Mouse (Mus musculus) megakaryocyte progenitor cell, adult 5-6 weeks (primary cell): ENCODE measurements around the gene Tmbim4. TPM values are rescaled to one million over a fixed set of nuclear protein-coding genes. Genes with fewer than 3 reads are reported as not detected.

ENCODE experiments used
- ATAC-seq: replicated peaks from 2 replicates; pipeline ENCODE4 v1.8.0; 2016; ENCODE audit warnings: mild to moderate bottlenecking, moderate TSS enrichment, inconsistent platforms; ENCODE audit not compliant: poor library complexity
- total RNA-seq, 2 experiments: library from RNA; stranded (forward) in 1 of 2; stranded (reverse) in 1 of 2; fragments of 157-497, 149-512 nt in 1 of 2; fragments of 200-1000 nt in 1 of 2; gene quantifications; 2 replicates each; pipeline versions ENCODE4 v1.2.3 to v1.2.4; 2015 to 2017

Tmbim4 gene
- 117 and 123 TPM in 2 replicates for total RNA-seq (2015)
- 114 and 124 TPM in 2 replicates for total RNA-seq (2017)

DNA sequence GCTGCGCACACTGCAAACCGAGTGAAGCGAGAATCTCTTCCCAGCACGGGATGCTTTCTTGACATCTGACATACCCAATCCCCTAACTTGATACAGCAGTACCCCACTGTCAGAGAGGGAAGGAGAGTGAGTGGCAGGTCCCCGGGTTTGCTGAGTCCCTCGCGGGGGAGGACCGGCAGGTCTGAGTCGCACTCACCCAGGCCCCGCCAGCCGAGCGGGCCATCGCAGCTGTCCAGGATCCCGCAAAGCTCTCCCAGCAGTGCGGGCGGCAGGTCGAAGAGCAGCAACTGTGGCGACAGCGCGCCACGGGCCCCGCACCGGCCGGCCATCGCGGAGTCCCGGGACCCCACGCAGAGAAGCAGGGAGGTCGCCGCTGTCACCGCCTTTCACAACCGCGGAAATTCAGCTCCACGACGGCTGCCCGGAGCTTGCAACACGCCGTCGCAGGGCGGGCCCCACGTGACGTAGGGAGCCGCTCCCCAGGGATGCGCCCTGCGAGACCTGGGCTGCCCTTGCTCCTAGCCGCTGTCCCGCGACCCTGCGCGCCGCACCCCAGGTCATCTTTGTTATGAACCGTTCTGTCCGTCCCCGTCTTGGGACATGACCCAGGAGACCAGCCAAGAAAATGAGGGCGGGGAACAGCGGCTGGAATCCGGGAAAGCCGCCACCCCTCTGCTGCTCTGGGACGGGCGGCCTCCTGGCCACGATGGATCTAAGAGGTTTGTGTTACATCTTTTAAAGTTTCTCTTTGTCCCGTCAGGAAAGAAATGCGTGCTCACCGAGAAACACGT lies at the start of gene Tmbim4:
Tmbim4 (plus strand) TSS at position 460 of the 791 bp plus-strand sequence.
- peak; percentile 70 for ATAC-seq

DNA sequence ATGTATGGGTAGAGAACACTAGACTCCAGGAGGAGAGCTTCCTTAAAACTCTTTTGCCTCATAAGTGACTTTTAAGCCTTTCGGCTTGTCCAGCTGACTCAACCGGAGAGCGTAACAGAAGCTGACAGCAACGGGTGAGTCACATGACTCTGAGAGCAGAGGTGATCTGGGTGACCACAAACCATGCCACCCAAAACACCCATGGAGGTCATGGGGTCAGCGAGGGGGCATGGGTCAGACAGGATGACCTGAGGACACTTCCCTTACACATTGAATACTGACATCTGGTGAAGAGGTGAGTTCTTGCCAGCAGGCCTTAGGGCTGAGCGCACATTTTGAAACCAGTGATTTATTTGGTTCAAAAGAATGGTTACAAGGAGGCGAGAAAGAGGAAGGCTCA lies 49.7 kb upstream of the Tmbim4 start:
- no peak for ATAC-seq

DNA sequence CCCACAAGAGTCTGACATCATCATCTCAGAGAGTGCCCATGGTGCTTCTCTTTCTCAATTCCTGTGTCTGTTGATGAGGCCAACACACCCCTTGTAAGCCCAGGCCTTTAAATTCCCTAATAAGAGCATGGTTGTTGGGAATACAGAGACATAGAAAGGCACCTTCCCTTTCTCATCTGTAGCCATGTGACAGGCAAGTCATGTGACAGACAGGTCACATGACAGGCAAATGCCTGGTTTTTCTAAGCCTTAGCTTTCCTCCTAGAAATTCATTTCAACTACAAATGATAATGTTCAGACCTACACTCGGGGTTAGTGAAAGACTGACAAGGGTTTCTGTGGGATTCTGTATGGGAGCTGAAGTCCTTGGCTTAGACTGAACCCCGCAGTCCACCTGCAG lies 47.5 kb upstream of the Tmbim4 start:
- no peak for ATAC-seq

DNA sequence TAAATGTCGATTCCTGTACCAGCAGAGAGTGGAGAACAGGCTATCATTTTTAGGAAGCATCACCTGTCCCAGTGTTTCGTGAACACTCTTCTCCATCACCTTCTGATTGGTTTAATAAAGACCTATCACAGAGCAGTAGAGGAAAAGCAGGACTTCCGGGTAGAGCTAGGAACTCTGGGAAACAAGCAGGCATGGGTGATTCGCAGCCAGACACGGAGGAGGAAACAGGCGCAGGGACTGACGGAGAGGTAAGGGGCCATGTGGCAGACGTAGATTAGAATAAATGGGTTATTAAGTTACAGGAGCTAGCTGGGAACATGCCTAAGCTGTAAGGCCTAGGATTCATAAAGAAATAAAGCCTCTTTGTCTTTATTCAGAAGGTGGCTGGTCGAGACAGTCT lies 40.9 kb upstream of the Tmbim4 start:
- no peak for ATAC-seq

DNA sequence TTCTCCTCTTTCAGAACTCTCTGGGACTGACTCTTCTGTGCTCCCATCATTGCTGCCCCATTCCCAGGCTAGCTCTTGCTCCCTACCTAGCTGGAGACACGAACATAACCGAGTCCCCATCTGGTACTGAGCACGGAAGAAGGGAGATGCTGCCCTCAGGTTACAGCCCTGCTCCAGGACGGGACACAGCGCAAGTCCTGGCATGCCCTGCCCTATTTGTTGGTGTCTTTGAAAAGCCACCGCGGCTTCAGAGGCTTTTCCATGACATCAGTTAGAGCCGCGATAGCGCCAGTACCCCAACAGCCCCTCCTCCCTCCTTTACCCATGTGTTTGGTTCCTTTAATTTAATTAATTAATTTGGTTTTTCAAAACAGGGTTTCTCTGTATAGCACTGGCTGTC lies 38.5 kb upstream of the Tmbim4 start:
- no peak for ATAC-seq

DNA sequence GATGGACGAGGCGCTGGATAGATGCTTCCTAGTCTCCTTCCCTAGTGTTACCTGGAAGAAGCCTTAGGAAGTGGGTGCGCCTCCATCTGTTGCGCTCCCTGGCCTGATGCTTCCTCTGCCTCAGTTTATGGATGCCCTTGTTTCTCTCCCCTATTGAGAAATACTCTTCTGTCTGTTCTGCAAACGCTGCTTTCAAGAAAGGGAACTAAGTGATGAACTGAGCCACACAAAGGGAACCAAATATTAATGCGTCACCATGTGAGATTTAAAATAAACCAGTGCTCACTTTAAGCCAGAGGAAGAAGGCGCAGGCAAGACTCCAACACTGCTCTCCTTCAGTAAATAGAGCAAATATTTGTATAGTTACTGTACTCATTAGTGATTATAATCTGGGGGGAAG lies 37.9 kb upstream of the Tmbim4 start:
- ATAC-seq: peak; percentile 79

DNA sequence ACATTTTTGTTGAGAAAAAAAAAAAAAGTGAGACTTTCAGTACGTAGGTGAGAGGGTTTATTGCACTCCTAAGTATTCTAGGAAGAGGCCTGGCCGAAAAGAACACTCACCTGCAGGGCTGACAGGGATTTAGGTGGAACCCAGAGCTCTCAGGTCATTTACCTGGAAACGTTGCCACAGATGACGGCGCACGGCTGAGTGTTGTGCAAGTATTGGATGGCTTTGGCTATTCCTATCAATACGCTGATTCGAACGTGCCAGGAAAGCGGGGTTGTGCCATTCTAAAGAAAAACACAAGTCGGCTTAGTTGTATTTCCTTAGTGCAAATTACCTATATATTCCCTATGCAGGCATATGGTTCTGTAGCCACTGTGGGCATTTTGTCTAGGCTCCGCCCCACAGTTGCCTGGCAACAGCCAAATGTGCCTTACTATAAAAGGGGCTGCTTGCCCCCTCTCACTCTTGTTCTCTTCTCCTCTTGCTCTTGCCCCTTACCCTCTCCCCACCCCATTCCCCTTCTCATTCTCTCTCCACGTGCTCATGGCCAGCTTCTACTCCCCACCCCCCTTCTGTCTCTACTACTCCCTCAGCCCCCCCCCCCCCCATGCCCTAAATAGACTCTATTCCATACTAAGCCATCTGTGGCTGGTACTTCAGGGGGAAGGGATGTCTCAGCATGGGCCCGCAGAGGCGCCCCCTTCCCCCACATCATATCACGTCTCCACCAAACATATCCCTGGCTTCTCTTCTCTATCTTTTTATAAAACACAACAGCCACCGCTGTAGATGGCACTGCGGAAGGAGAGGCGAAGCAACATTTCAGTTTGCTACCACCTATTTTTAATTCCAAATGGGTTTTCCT lies 36.2 kb upstream of the Tmbim4 start:
- no peak for ATAC-seq

DNA sequence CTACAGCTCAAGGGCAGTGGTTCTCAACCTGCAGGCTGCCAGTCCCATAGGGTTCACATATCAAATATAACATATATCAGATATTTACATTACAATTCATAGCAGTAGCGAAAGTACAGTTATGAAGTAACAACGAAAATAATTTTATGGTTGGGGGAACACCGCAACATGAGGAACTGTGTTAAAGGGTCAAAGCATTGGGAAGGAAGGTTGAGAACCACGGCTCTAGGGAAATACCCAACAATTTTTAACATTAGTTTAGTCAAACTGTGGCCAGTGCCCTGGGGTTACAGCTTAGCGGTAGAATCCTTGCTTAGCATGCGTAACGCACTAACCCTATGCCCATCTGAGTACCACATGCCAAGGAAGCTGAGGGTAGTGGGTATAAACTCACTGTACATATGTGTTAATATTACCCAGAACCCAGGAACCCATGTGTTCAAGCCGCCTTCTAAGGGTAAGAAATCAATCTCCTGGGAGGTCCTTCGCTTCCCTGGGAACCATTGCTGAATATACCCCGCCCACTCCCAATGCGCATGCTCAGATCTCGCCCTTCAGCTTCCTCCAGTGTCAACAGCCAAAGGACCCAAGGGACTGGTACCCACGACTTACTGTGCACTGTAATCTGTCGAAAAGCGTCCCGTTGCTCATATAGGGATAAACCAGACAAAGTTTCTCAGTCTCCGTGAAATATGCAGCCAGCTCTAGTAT lies 35.4 kb upstream of the Tmbim4 start:
- ATAC-seq: no peak

DNA sequence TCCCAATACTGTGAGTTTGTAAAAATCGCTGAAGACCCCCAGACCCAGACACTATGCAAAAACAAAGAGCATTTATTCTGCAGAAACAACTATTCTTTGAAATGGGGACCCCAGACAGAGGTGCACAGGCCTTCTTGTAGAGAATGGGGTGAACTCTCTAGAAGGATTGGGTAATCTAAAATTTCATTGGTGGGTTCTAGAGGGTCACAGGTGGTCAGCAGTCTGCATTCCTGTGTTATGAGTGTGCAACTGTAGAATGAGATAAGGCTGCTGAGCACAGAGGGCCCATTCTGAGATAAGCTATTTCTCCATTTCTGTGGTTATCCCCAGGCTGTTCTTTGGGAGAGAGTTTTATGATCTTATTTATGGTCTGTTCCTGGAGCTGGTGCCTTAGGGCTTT lies 33.3 kb upstream of the Tmbim4 start:
- peak; percentile 70 for ATAC-seq

DNA sequence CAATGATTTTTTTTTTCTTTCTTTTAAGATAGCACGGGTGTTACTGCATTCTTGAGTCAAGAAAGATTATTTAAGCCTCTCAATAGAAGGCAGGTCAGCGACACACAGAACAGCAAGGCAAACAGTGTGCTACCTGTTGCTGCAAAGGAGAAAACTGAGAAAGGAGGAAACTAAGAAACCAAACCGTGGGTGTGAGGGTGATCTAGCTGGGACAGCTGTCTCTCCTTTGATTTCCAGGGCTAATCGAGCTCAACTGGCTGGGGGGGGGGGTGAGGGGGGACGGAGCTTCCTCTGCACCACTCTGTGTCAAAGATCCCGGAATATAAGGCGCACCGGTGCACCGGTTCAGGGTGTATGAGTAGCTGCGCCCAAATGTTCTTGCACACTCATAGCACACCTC lies 32.3 kb upstream of the Tmbim4 start:
- 0 out of 2 replicates have a peak, but pooled peaks have one; percentile 25 for ATAC-seq

DNA sequence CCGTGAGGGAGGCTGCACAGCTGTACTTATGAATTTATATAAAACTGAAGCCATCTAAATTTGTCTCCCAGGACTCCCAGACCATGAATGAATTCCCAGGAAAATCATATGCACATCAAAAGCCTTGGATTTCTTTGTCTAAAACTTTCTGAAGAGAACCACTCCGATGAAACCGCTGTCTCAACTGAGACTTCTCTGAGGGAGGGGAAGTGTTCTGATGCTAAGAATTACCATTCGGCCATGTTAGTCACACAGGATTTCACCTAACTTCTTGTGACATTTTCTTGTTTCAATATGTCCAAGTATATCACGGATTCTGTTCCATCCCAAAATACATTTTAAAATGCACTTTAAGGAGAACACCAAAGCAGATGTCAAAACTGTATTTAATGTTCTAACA lies 31.5 kb upstream of the Tmbim4 start:
- no peak for ATAC-seq

DNA sequence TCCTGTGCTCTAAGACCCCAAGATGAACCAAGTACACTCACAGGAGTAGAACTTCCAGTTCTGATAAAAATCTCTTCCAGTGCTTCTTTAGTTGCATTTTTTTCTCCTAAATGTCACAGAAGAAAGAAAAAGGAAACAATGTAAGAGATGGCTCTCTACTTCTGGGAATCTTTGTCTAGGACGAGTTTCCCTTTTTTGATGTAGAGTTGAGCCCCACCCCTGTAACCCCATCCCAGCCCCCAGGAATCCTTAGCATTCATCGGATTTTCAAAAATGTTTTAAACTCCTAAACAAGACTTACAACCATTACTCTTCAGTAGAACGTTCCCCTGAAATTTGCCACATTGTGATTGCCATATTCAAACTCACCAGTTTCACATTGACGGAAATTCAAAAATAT lies 31.1 kb upstream of the Tmbim4 start:
- ATAC-seq: no peak

DNA sequence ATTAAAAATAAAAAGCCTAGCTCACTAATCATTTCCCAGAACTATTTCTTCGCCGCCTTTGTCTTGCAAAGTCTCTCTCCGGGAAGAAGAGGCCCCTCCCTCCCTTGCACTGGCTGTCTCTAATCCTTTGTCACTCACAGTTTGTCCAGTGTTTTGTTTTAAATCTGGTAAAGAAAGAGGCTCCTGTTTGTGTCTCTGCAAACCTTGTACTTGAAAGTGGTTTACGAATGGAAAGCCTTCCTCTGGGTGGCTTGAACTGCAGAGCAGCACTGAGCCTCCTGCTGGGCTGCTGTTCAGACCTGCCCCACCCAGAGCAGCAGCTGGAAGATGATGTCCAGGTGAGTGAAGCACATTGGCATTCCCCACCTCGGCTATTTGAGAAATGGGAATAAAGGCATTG lies 30.1 kb upstream of the Tmbim4 start:
- no peak for ATAC-seq

DNA sequence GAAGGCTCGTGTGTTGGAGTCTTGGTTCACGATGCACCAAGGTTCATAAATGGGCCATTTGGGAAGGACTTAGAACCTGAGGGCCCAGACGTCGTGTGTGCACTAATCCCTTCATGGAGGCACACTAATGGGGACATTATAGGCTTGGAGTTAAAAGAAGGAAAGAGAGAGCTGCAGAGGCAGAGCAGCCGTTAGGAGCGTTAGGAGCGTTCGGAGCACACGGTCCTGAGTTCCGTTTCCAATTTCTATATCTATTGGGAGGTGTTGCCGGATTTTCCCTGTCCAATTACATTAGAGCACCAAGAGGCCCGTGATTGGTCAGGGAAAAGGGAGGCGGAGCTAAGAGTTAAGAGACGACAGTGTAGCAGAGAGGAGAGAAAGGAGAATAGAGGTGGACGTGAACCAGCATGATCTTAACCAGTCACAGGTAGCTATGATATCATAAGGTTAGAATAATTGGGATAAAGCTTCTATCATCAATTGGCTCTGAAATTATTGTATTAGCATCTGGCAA lies 27.1 kb upstream of the Tmbim4 start:
- ATAC-seq: no peak

DNA sequence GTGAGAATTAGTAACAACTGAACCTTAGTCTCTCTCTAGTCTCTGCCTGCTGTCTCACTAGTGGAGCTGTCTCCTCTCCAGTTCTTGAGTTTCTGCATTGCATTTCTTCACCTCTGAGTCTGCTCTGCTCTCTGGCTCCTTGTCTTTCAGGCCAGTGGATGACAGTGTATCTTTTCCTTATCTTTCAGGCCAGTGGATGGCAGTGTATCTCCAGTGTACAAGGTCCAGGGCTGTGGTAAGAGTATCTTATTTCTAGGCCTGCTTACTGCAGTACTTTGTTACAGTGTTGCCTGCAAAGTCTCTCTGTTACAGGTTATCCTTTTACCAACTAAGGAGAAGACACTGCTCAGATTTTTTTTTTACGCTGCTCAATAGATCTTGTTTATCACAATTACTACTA lies 18.5 kb upstream of the Tmbim4 start:
- peak; percentile 96 for ATAC-seq

DNA sequence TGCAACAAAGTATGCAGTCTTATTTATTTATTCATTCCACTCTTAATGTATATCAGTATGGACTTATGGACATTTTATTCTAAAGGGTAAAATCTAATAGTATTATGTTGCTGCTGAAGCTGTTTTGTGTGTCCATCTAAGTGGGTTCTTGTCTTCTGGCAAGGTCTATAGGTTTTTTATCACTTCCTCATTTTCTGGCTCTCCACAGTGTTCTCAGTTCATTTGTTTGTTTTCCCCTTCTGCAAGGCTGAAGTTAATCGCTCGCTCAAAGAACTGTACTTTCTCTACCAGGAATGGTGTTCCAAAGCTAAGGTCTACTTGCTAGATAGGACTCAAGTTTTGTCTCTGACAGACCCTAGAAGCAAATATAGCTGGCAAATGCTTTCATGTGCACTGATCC lies 18.0 kb upstream of the Tmbim4 start:
- peak; percentile 47; the same call in 1 of the 2 replicates for ATAC-seq

DNA sequence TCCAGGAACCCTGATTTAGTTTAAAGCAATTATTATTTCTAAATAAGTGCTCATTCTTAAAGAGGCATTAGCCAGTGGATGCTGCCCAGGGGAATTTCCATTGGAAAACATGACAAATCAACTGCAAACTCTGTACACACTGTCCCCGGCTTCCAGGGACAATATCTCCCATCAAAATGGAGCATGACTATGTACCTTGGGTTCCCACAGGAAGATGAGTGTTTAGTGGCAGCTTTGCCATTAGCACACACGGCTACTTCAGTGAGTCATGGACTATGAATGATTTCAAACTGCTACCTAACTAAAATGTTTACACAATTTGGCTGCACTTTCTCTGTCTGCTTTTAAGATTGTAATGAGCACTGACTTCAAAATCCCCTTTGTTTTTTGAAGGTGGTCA lies 12.9 kb upstream of the Tmbim4 start:
- ATAC-seq: no peak

DNA sequence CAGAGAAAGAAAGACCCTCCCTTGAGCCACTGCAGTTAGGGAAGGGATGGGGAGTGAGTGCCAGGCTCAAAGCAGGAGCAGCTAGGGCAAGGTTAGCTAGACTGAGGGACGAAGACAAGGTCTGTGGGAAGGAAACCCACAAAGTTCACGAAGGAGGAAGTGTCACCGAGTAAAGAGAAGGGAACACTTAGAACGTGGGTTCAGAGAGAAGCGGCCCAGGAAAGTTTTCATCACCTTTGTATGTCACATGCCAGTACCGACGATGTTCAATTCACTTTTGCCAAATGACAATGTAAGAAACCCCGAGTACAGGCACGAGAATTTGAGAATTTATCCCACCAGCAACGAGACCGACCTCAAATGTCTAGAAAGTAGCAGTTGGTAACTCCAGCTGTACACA lies 12.1 kb upstream of the Tmbim4 start:
- ATAC-seq: peak; percentile 64

DNA sequence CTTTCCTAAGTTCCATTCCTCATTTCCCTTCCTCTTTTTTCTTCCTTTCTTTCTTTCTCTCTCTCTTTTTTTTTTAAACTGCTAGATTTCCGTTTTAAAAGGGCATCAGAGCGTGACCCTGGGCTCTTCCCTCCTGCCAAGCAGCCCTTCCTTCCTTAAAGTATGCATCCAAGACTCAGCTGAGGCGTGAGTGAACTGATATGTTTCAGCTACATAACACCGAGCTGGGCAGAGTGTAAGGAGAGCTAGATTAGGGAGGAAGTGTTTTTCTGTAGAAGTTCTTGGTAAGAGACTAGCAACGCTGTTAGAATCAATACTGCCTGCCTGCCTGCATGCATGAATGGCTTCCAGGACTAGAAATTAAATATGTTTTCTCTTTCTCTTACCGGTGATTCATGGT lies 11.6 kb upstream of the Tmbim4 start:
- peak; percentile 47 for ATAC-seq

DNA sequence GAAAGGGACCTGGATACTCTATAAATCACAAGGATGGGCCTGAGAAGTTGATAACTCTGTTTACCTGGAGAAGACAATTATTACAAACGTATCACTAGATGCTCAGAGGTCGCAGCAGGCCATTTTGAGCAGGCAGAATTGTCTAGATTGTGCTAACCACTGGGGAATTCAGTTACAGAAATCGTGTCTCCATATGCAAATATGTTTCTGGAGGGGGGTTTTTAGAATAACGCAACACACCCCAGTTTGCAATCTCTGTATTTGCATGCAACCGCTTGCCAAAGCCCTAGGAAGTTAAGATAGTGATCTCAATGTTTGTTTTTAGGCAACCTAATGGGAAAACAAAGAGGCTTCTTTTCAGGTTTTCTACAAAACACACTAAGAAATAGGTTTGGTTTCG lies 10.2 kb upstream of the Tmbim4 start:
- no peak for ATAC-seq

DNA sequence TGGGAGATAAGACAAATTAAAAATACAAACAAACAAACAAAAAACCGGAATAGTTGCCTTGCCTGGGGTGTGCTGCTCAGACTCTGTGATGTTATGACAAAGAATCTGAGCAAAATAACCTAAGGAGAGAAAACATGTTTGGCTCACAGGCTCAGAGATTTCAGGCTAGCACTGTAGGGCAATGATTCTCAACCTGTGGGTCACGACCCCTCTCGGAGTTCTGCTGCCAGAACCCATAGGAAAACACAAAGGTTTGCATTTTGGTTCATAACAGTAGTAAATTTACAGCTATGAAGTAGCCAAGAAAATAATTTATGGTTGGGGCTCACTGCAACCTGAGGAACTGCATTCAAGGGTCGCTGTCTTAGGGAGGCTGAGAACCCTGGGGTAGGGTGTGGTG lies 9.1 kb upstream of the Tmbim4 start:
- ATAC-seq: no peak
